Mouse (Mus musculus): ENCODE results near the gene Spon1. TPM values are rescaled to one million over a fixed set of nuclear protein-coding genes. Genes with fewer than 3 reads are reported as not detected.
A peak's percentile ranks its signal among the peaks of the same experiment; 100 is the strongest.

Spon1 gene
- polyA plus RNA-seq, 1 experiment: 43.4 TPM

DNA sequence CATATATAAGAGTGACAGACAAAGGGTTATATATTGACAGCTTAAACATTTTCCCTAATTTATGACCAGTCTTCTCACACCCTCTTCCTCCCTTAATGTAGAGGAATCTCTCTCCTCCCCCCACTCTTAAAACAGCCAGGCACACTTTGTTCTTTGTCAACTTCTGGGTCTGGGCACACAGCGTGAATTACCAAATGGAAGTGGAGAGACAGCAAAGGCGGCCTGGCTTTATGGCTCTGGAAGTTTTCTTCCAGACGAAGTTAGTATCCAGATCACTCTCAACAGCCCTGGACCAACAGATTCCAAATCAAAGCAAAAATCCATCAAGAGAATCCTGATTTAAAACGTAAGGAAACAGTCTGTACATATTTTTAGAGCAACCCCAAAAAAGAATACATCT lies 198.0 kb downstream of the Spon1 start:
- no peak for TF ChIP-seq CTCF (IDR thresholded peaks at IDR 0.05; ENCODE audit: borderline replicate concordance, extremely low read depth, insufficient read depth, insufficient read length)
- no peak for TF ChIP-seq POLR2A (IDR thresholded peaks at IDR 0.05; ENCODE audit: borderline replicate concordance, extremely low read depth, insufficient read depth, insufficient read length, poor library complexity, severe bottlenecking)
- no peak for DNase-seq (ENCODE audit: low read depth)

DNA sequence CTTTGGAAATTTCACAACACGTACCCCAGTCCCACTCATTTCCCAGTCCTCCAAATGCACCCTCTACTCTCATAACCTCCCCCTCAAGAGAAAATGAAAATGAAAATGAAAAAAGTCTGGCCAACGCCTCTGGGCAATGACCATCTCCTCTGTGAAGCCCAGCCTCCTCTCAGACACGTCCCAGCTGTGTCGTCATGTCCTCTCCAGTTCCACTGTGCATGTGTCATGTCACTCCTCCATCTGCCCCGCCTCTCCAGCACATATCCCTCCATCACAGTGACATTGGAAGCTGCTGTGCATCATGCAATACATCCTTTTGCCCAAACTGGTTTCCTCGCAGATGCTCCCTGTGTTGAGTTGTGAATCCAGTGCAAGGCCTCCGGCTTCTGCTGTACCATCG lies 199.8 kb downstream of the Spon1 start:
- DNase-seq (ENCODE audit: low read depth): no peak
- TF ChIP-seq POLR2A (IDR thresholded peaks at IDR 0.05; ENCODE audit: borderline replicate concordance, extremely low read depth, insufficient read depth, insufficient read length, poor library complexity, severe bottlenecking) (no peak), CTCF (IDR thresholded peaks at IDR 0.05; ENCODE audit: borderline replicate concordance, extremely low read depth, insufficient read depth, insufficient read length) (no peak)

DNA sequence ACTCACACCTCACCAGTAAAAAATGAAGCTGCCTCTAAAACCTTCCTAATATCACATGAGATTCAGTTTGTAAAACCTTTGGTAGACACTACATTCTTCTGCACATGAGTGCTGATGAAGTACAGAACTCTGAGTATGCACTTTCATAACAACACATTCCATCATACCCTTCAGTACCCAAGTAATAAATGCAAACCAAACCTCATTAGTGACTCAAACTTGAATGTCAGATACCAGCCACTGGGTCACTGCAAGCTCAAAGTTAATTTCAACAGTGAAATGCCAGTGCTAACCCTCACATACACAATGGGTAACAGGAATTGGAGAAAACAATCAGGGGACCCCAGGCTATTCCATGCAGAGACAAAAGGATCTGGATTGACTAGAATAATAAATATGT lies 203.4 kb downstream of the Spon1 start:
- DNase-seq (ENCODE audit: low read depth): no peak
- no peak for TF ChIP-seq POLR2A (IDR thresholded peaks at IDR 0.05; ENCODE audit: borderline replicate concordance, extremely low read depth, insufficient read depth, insufficient read length, poor library complexity, severe bottlenecking)

DNA sequence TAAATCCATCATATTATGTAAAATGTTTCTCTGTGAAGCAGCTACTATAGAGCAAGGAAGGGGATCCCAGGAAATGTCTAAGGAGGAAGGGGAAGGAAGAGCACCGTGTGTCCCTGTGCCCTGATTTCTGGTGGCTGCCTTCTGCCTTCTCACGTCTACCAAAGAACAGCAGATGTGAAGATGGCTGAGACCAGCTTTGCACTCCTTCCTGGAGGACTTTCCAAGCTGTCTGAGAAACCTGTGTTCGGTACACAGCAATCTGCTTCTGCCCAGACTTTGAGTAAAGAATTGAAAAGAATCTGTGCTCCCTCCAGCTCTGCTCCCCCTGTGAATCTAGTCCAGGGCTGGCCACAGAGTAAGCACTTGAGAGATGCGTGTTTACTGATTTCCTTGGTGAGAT lies 206.7 kb downstream of the Spon1 start:
- no peak for TF ChIP-seq CTCF (IDR thresholded peaks at IDR 0.05; ENCODE audit: borderline replicate concordance, extremely low read depth, insufficient read depth, insufficient read length)
- no peak for TF ChIP-seq POLR2A (IDR thresholded peaks at IDR 0.05; ENCODE audit: borderline replicate concordance, extremely low read depth, insufficient read depth, insufficient read length, poor library complexity, severe bottlenecking)
- DNase-seq (ENCODE audit: low read depth): no peak

DNA sequence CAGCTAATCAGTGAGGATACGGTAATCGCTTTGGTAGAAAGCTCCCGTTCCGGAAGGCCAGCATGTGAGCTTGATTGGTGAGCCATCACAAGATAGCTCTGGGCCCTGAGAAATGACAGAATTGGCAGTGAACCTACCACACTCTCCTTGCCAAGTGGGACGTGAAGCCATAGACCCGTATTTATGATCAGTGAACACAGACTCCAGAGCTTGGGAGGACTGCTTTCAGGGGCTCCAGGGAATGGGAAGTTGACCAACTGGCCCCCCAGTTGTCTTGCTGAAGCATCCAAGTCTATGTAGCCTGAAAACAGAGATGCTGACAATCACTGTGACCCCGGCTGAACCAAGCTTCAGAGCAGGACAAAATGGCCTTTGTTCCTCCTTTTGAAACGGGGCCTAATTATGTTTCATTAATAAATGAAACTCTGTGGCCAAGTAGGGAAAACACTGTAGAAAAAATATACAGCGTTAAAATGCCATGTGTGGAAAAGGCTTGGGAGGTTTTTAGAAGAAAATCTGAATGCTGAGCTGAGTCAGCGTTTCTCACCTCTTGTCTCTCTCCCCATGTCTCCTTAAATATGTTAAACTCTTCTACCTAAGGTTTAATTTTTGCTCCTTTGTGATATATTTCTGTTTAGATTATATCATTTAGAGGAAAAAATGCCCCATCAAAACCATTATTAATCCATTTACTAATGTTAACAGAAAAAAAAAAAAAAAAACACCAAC lies 220.8 kb downstream of the Spon1 start:
- peak; percentile 78 for DNase-seq (ENCODE audit: low read depth)
- TF ChIP-seq POLR2A (IDR thresholded peaks at IDR 0.05; ENCODE audit: borderline replicate concordance, extremely low read depth, insufficient read depth, insufficient read length, poor library complexity, severe bottlenecking) (no peak), CTCF (IDR thresholded peaks at IDR 0.05; ENCODE audit: borderline replicate concordance, extremely low read depth, insufficient read depth, insufficient read length) (no peak)

DNA sequence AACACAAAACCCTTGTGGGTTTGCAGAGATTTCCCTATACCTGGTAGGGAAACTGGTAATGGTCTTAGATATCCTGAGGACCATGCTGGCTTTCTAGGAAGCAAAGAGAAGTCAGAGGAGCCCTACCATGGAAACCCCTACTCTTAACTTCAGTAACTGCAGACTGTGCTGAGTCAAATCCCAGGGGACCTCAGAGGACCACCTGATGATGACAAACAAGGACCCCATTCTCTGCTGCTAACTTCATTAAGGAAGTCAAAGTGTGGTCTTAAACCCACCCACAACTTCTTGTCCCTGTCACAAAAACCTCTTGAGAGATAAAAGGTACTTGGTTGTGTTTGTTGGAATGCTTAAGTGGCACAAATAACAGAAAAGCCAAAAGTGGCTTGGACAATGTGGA lies 222.4 kb downstream of the Spon1 start:
- no peak for DNase-seq (ENCODE audit: low read depth)
- no peak for TF ChIP-seq CTCF (IDR thresholded peaks at IDR 0.05; ENCODE audit: borderline replicate concordance, extremely low read depth, insufficient read depth, insufficient read length)
- TF ChIP-seq POLR2A (IDR thresholded peaks at IDR 0.05; ENCODE audit: borderline replicate concordance, extremely low read depth, insufficient read depth, insufficient read length, poor library complexity, severe bottlenecking): no peak

DNA sequence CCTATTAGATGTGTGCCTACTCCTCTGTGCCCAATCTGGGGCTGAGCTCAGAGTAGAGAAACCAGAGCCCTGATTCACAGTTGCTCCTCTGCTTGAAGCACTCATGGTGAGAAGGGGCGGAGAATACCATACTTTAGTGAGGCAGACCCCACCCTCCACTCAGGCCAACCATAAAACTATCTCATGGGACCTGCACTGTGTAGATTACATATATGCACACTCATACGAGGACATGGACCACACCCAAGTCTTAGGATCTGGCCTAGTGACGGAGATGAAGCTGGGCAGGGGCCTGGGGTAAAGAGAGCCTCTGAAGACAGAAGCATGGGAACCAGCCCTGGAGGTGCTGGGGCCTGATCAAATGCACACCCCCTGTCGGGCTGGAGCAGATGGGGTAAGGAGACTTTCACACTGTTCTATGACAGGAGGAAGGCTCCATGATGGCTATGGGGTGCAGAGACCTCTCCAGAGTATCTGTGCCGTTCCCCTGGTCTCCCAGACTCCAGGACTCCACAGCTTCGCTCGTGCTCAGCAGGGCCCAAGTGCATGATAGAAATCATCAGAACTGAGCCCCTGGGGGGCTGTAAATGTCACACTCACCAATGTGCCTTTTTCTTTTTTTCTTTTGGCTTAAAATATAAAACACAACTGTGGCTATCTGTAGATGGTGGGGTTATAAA lies 232.0 kb downstream of the Spon1 start:
- no peak for DNase-seq (ENCODE audit: low read depth)
- TF ChIP-seq CTCF (IDR thresholded peaks at IDR 0.05; ENCODE audit: borderline replicate concordance, extremely low read depth, insufficient read depth, insufficient read length) (no peak), POLR2A (IDR thresholded peaks at IDR 0.05; ENCODE audit: borderline replicate concordance, extremely low read depth, insufficient read depth, insufficient read length, poor library complexity, severe bottlenecking) (no peak)

DNA sequence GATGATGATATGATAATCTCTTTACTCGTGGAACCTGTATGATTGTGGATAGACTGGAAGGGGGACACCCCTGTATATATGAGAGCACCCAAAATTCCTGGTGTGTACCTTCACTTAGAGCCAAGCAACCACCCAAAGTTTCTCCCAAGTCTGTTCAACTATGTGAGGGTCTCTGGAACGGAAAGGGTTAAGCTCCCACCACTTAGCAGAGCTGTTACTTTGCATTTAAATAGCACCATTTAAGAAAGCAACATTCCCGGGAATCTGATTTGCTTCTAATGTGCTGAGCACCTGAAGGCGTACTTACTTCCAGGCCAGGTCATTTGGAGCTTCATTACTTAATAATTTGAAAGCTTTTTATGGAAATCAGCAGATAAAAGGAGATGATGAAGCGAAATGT lies 238.4 kb downstream of the Spon1 start:
- no peak for TF ChIP-seq POLR2A (IDR thresholded peaks at IDR 0.05; ENCODE audit: borderline replicate concordance, extremely low read depth, insufficient read depth, insufficient read length, poor library complexity, severe bottlenecking)
- TF ChIP-seq CTCF (IDR thresholded peaks at IDR 0.05; ENCODE audit: borderline replicate concordance, extremely low read depth, insufficient read depth, insufficient read length): no peak
- DNase-seq (ENCODE audit: low read depth): peak; percentile 71

DNA sequence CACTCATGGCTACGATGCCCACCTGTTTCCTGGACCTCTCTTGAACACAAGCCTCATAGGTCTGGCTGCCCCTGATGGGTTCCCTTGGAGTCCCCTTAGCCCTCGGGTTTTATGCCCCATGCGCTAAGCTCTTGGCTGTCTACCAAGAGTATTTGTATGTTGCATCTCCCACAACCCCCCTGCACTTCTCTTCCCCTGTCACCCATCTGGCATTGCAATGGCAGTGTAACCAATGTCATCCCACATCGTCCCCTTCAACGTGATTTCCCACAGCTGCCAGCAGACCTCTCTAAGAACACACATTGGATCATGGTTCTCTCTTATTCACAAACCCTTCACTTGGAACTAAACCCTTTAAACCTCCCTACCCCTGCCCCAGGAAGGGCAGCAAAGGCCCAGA lies 239.7 kb downstream of the Spon1 start:
- TF ChIP-seq POLR2A (IDR thresholded peaks at IDR 0.05; ENCODE audit: borderline replicate concordance, extremely low read depth, insufficient read depth, insufficient read length, poor library complexity, severe bottlenecking) (no peak), CTCF (IDR thresholded peaks at IDR 0.05; ENCODE audit: borderline replicate concordance, extremely low read depth, insufficient read depth, insufficient read length) (no peak)
- peak; percentile 49 for DNase-seq (ENCODE audit: low read depth)

DNA sequence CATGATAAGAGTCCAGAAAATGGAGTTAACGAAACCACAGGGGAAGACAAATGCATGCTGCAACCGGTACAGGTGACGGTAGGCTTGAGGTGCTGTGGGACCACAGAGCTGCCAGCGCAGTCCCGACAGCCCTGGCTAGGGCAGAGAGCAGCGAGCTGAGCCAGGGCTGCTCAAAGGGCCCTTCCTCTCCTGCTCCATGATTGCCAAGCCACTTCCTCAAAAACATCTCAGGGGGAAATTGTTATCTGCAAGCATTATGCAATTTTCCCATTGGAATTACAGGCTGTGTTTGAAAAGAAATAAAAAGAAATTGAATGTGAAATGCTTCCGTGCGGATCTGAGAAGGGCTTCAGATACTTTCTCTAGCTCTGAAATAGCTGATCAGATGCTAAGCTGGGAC lies 240.7 kb downstream of the Spon1 start:
- TF ChIP-seq POLR2A (IDR thresholded peaks at IDR 0.05; ENCODE audit: borderline replicate concordance, extremely low read depth, insufficient read depth, insufficient read length, poor library complexity, severe bottlenecking) (no peak), CTCF (IDR thresholded peaks at IDR 0.05; ENCODE audit: borderline replicate concordance, extremely low read depth, insufficient read depth, insufficient read length) (no peak)
- DNase-seq (ENCODE audit: low read depth): no peak

DNA sequence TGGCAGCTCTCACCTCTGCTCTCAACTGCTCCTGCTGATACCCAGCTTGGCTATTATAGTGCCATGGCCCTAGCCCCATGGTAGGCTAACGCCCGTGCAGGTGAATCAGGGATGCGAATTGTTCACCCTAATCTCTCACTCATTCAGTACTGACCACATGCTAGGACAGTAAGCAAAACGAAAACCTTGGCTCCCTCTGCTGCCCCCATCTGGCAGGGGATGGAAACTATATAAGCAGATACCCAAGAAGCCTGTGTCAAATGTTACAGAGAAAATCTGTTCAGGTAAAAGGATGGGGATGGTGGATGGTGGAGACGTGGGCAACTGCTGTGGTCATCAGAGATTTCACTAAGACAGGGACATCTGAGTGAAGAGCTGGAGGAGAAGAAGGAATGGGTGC lies 241.8 kb downstream of the Spon1 start:
- no peak for DNase-seq (ENCODE audit: low read depth)
- TF ChIP-seq POLR2A (IDR thresholded peaks at IDR 0.05; ENCODE audit: borderline replicate concordance, extremely low read depth, insufficient read depth, insufficient read length, poor library complexity, severe bottlenecking) (no peak), CTCF (IDR thresholded peaks at IDR 0.05; ENCODE audit: borderline replicate concordance, extremely low read depth, insufficient read depth, insufficient read length) (peak; percentile 42; the same call in 1 of the 2 replicates)
